Mouse (Mus musculus) hindbrain, embryonic 16.5 days (tissue): Measurements from ENCODE around the gene Btbd11. TPM values are rescaled to one million over a fixed set of nuclear protein-coding genes. Genes with fewer than 3 reads are reported as not detected.

Experiments used
- ATAC-seq: fragments of 200-750 bp; cut with Nextera tagmentation; 2 replicates; pipeline ENCODE4 v1.8.0; 2017; ENCODE audit warnings: moderate TSS enrichment, moderate library complexity
- H3K27ac ChIP-seq: fragments of 300-500 bp; sonication (generic); 2 replicates; pipeline ENCODE4 v1.5.1; 2014; ENCODE audit warnings: low read depth, mild to moderate bottlenecking, control low read depth, low read length, moderate library complexity
- H3K27me3 ChIP-seq: fragments of 300-500 bp; sonication (generic); replicated peaks from 2 replicates; pipeline ENCODE4 v1.6.1; 2014; ENCODE audit warnings: low read length; ENCODE audit not compliant: control insufficient read depth, insufficient read depth
- H3K36me3 ChIP-seq: fragments of 300-500 bp; sonication (generic); 2 replicates; pipeline ENCODE4 v1.6.1; 2014; ENCODE audit warnings: mild to moderate bottlenecking, low read length, moderate library complexity, mixed read lengths; ENCODE audit not compliant: control insufficient read depth, insufficient read depth
- H3K4me1 ChIP-seq: fragments of 300-500 bp; sonication (generic); 2 replicates; pipeline ENCODE4 v1.6.1; 2014; ENCODE audit warnings: low read depth, low read length; ENCODE audit not compliant: control insufficient read depth, insufficient read depth
- H3K4me2 ChIP-seq: fragments of 300-500 bp; sonication (generic); 2 replicates; pipeline ENCODE4 v1.6.1; 2014; ENCODE audit warnings: mild to moderate bottlenecking, low read length, control low read depth, moderate library complexity
- H3K4me3 ChIP-seq: fragments of 300-500 bp; sonication (generic); 2 replicates; pipeline ENCODE4 v1.5.1; 2014; ENCODE audit warnings: mild to moderate bottlenecking, low read length, control low read depth, moderate library complexity
- H3K9ac ChIP-seq: fragments of 300-500 bp; sonication (generic); 2 replicates; pipeline ENCODE4 v1.6.1; 2014; ENCODE audit warnings: low read depth, mild to moderate bottlenecking, control low read depth, low read length, moderate library complexity
- H3K9me3 ChIP-seq: fragments of 300-500 bp; sonication (generic); 2 replicates; pipeline ENCODE4 v1.6.1; 2014; ENCODE audit warnings: mild to moderate bottlenecking, low read length, moderate library complexity; ENCODE audit not compliant: control insufficient read depth
- WGBS: fragments of 180-500 bp; shearing (Covaris S2); extraction: QIAGEN DNeasy Blood & Tissue Kit; methylation state at CpG from one replicate; pipeline ENCODE4 v1.1.7; 2014; 5-methylcytosine and 5-hydroxymethylcytosine counted together
- polyA plus RNA-seq: library from polyadenylated mRNA; unstranded; fragments of >200 nt; fragmentation: Nextera tagmentation; extraction: Ambion mirVana; gene quantifications from 2 replicates; pipeline ENCODE4 v1.2.1, GENCODE M21; 2015

Gene Btbd11
- polyA plus RNA-seq, 1 experiment from 2014 or later = 25.4 TPM

- ATAC-seq = 0 out of 2 replicates have a peak, but pooled peaks have one; percentile 20
- Histone ChIP-seq H3K9ac (no peak overlapping the region), H3K9me3 (no peaks in the 10 kb centered on the region), H3K27me3 (no peaks in the 10 kb centered on the region), H3K36me3 (no peaks in the 10 kb centered on the region), H3K4me3 (no peak overlapping the region), H3K4me1 (no peaks in the 10 kb centered on the region), H3K27ac (no peak overlapping the region), H3K4me2 (no peak overlapping the region)
- 59% methylated on average over 2 of the region's 2 CpGs for WGBS
These were observed 15.3 kb upstream of the Btbd11 start for GRCm38 (mm10) chr10:85371309-85371708.

- Histone ChIP-seq H3K9me3 (no peaks in the 10 kb centered on the region), H3K9ac (no peak overlapping the region), H3K27ac (no peak overlapping the region), H3K4me2 (no peak overlapping the region), H3K4me3 (no peak overlapping the region), H3K4me1 (no peaks in the 10 kb centered on the region), H3K36me3 (no peaks in the 10 kb centered on the region), H3K27me3 (no peaks in the 10 kb centered on the region)
- no peak for ATAC-seq
- WGBS = 82% methylated on average over 4 of the region's 4 CpGs
These were observed 14.5 kb upstream of the Btbd11 start for GRCm38 (mm10) chr10:85372108-85372507.

GRCm38 (mm10) chr10:85378972-85379371 lies 7.6 kb upstream of the Btbd11 start:
- H3K27ac ChIP-seq = no peak overlapping the region
- WGBS = 21% methylated on average over 8 of the region's 8 CpGs
- no peaks in the 10 kb centered on the region for H3K9me3 ChIP-seq
- ATAC-seq = no peak
- H3K9ac ChIP-seq = no peak overlapping the region
- no peak overlapping the region for H3K4me2 ChIP-seq
- no peaks in the 10 kb centered on the region for H3K36me3 ChIP-seq
- H3K27me3 ChIP-seq = no peaks in the 10 kb centered on the region
- H3K4me3 ChIP-seq = no peak overlapping the region
- no peaks in the 10 kb centered on the region for H3K4me1 ChIP-seq

DNA sequence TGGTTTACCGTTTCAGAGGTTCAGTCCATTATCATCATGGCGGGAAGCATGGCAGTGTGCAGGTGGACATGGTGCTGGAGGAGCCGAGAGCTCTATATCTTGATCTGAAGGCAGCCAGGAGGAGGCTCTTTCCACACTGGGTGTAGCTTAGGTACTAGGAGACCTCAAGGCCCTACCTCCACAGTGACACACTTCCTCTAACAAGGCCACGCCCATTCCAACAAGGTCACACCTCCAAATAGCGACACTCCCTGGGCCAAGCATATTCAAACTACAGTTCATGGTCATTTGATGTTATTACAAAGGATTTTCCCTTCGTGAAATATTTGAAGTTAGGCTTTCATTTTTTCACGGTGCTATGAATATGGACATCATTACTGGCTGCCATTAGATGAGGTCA lies 3.6 kb upstream of the Btbd11 start:
- no peak overlapping the region for H3K4me2 ChIP-seq
- no peaks in the 10 kb centered on the region for H3K36me3 ChIP-seq
- ATAC-seq = no peak
- no peaks in the 10 kb centered on the region for H3K9me3 ChIP-seq
- no peak overlapping the region for H3K9ac ChIP-seq
- peaks cover 3% of the 10 kb centered on the region; the same call in 1 of the 2 replicates for H3K4me1 ChIP-seq
- 90% methylated on average over 7 of the region's 7 CpGs for WGBS
- H3K27ac ChIP-seq = no peak overlapping the region
- H3K4me3 ChIP-seq = no peak overlapping the region
- no peaks in the 10 kb centered on the region for H3K27me3 ChIP-seq

GRCm38 (mm10) chr10:85387219-85388070 lies 831 bp downstream of the Btbd11 start:
- H3K36me3 ChIP-seq = no peaks in the 10 kb centered on the region
- peak; percentile 21 for ATAC-seq
- H3K4me2 ChIP-seq = peak overlapping the region; percentile 73
- H3K4me3 ChIP-seq = peak overlapping the region; percentile 72
- H3K4me1 ChIP-seq = peaks cover 22% of the 10 kb centered on the region
- H3K9me3 ChIP-seq = no peaks in the 10 kb centered on the region
- peak overlapping the region; percentile 79 for H3K27ac ChIP-seq
- peak overlapping the region; percentile 71 for H3K9ac ChIP-seq
- WGBS = 0% methylated on average over 78 of the region's 78 CpGs
- no peaks in the 10 kb centered on the region for H3K27me3 ChIP-seq

- 0 out of 2 replicates have a peak, but pooled peaks have one; percentile 2 for ATAC-seq
- Histone ChIP-seq H3K4me2 (peak overlapping the region; percentile 73), H3K4me3 (peak overlapping the region; percentile 72), H3K9ac (peak overlapping the region; percentile 71), H3K9me3 (no peaks in the 10 kb centered on the region), H3K36me3 (no peaks in the 10 kb centered on the region), H3K4me1 (peaks cover 22% of the 10 kb centered on the region), H3K27ac (peak overlapping the region; percentile 79; the same call in 1 of the 2 replicates), H3K27me3 (no peaks in the 10 kb centered on the region)
- under 1% methylated on average over 42 of the region's 50 CpGs for WGBS
These were observed 1.6 kb downstream of the Btbd11 start for GRCm38 (mm10) chr10:85388071-85388750.

DNA sequence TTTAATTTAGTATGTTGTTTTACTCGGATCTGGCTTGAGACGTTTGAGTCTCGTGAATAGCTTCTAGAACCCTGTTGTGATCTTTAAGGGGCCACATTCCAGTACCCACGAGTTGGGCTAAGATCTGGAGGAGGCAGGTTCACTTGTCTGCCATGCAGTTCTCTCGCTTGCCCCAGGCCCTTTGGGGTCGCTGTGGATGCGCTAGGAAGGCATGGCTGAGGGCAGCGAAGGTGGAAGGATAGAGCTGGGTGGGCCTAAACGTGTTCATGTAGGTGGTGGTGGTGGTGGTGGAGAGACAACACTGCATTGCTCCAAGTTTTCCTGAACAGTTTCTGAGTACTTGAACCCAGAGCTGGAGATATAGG lies 2.1 kb downstream of the Btbd11 start:
- ATAC-seq = 0 out of 2 replicates have a peak, but pooled peaks have one; percentile 11
- WGBS = under 1% methylated on average over 9 of the region's 9 CpGs
- H3K36me3 ChIP-seq = no peaks in the 10 kb centered on the region
- H3K4me2 ChIP-seq = peak overlapping the region; percentile 73
- no peaks in the 10 kb centered on the region for H3K27me3 ChIP-seq
- H3K9ac ChIP-seq = peak overlapping the region; percentile 71
- peak overlapping the region; percentile 72 for H3K4me3 ChIP-seq
- H3K4me1 ChIP-seq = peaks cover 24% of the 10 kb centered on the region
- H3K9me3 ChIP-seq = no peaks in the 10 kb centered on the region
- H3K27ac ChIP-seq = no peak overlapping the region

GRCm38 (mm10) chr10:85389286-85390139 lies 2.9 kb downstream of the Btbd11 start:
- Histone ChIP-seq H3K4me1 (peaks cover 29% of the 10 kb centered on the region), H3K4me3 (peak overlapping the region; percentile 72), H3K4me2 (peak overlapping the region; percentile 73), H3K36me3 (no peaks in the 10 kb centered on the region), H3K27ac (no peak overlapping the region), H3K9me3 (no peaks in the 10 kb centered on the region), H3K9ac (peak overlapping the region; percentile 33), H3K27me3 (no peaks in the 10 kb centered on the region)
- 40% methylated on average over 23 of the region's 23 CpGs for WGBS
- ATAC-seq = no peak
